Mouse (Mus musculus) embryonic facial prominence, embryonic 14.5 days (tissue): Measurements from ENCODE around the gene Cfap44. TPM values are rescaled to one million over a fixed set of nuclear protein-coding genes. Genes with fewer than 3 reads are reported as not detected.
"Not testable (repeated sequence)": the region's sequence is repeated elsewhere in the genome, so short reads cannot be mapped to it uniquely, and the experiment has no call there.

Source experiments
- ATAC-seq: fragments of 200-750 bp; cut with Nextera tagmentation; 2 replicates; pipeline ENCODE4 v1.8.0; 2017; ENCODE audit warnings: low read depth, moderate number of reproducible peaks, moderate TSS enrichment
- DNase-seq: peaks from one replicate; pipeline ENCODE4 v3.0.0-alpha.2; 2015; ENCODE audit warnings: low spot score
- H3K27ac ChIP-seq: fragments of 300-500 bp; sonication (generic); replicated peaks from 2 replicates; pipeline ENCODE4 v1.5.1; 2014; ENCODE audit warnings: low read depth, mild to moderate bottlenecking, low read length, moderate library complexity
- H3K27me3 ChIP-seq: fragments of 300-500 bp; sonication (generic); replicated peaks from 2 replicates; pipeline ENCODE4 v1.6.1; 2014; ENCODE audit warnings: low read length; ENCODE audit not compliant: control insufficient read depth, insufficient read depth
- H3K36me3 ChIP-seq: fragments of 300-500 bp; sonication (generic); 2 replicates; pipeline ENCODE4 v1.6.1; 2014; ENCODE audit warnings: low read length, mixed read lengths; ENCODE audit not compliant: control insufficient read depth, insufficient read depth
- H3K4me1 ChIP-seq: fragments of 300-500 bp; sonication (generic); 2 replicates; pipeline ENCODE4 v1.6.1; 2014; ENCODE audit warnings: antibody characterized with exemption, low read length; ENCODE audit not compliant: control insufficient read depth, insufficient read depth
- H3K4me2 ChIP-seq: fragments of 300-500 bp; sonication (generic); 2 replicates; pipeline ENCODE4 v1.6.1; 2014; ENCODE audit warnings: low read depth, mild to moderate bottlenecking, low read length, moderate library complexity, mixed read lengths
- H3K4me3 ChIP-seq: fragments of 300-500 bp; sonication (generic); 2 replicates; pipeline ENCODE4 v1.5.1; 2014; ENCODE audit warnings: low read depth, mild to moderate bottlenecking, low read length
- H3K9ac ChIP-seq: fragments of 300-500 bp; sonication (generic); 2 replicates; pipeline ENCODE4 v1.6.1; 2014; ENCODE audit warnings: low read depth, mild to moderate bottlenecking, low read length, moderate library complexity, mixed read lengths
- H3K9me3 ChIP-seq: fragments of 300-500 bp; sonication (generic); 2 replicates; pipeline ENCODE4 v1.6.1; 2016; ENCODE audit warnings: low read length; ENCODE audit not compliant: control insufficient read depth
- WGBS: fragments of 180-500 bp; shearing (Covaris S2); extraction: QIAGEN DNeasy Blood & Tissue Kit; methylation state at CpG from one replicate; pipeline ENCODE4 v1.1.7; 2014; 5-methylcytosine and 5-hydroxymethylcytosine counted together
- polyA plus RNA-seq: library from polyadenylated mRNA; unstranded; fragments of >200 nt; fragmentation: Nextera tagmentation; extraction: Ambion mirVana; gene quantifications from 2 replicates; pipeline ENCODE4 v1.2.1, GENCODE M21; 2014

Cfap44 gene
- polyA plus RNA-seq, 1 experiment from 2014 or later = 2.4 TPM

- Histone ChIP-seq H3K4me1 (no peaks in the 10 kb centered on the region), H3K4me2 (no peak overlapping the region), H3K9me3 (no peaks in the 10 kb centered on the region), H3K4me3 (no peak overlapping the region), H3K36me3 (no peaks in the 10 kb centered on the region), H3K27ac (no peak overlapping the region), H3K9ac (no peak overlapping the region), H3K27me3 (no peaks in the 10 kb centered on the region)
- no peak for DNase-seq
- ATAC-seq = no peak
- 57% methylated on average over 6 of the region's 6 CpGs for WGBS
Observed at GRCm38 (mm10) chr16:44410176-44410575, 15.6 kb downstream of the Cfap44 start.

- Histone ChIP-seq H3K9ac (no peak overlapping the region), H3K4me3 (no peak overlapping the region), H3K4me1 (0 out of 2 replicates have a peak, but pooled peaks cover 8% of the 10 kb centered on the region), H3K4me2 (peak overlapping the region; percentile 24; the same call in 1 of the 2 replicates), H3K36me3 (no peaks in the 10 kb centered on the region), H3K27me3 (no peaks in the 10 kb centered on the region), H3K27ac (no peak overlapping the region), H3K9me3 (no peaks in the 10 kb centered on the region)
- DNase-seq = peak; percentile 32
- no peak for ATAC-seq
- WGBS = 52% methylated on average over 8 of the region's 8 CpGs
Observed at GRCm38 (mm10) chr16:44417596-44417995, 23.0 kb downstream of the Cfap44 start.

GRCm38 (mm10) chr16:44421735-44422134, 27.1 kb downstream of the Cfap44 start:
- H3K36me3 ChIP-seq = no peaks in the 10 kb centered on the region
- WGBS = 84% methylated on average over 8 of the region's 8 CpGs

GRCm38 (mm10) chr16:44423499-44423898, 28.9 kb downstream of the Cfap44 start:
- no peak for ATAC-seq
- peak; percentile 39 for DNase-seq
- Histone ChIP-seq H3K36me3 (no peaks in the 10 kb centered on the region), H3K27ac (no peak overlapping the region), H3K4me2 (no peak overlapping the region), H3K4me1 (0 out of 2 replicates have a peak, but pooled peaks cover 2% of the 10 kb centered on the region), H3K9ac (no peak overlapping the region), H3K9me3 (no peaks in the 10 kb centered on the region), H3K27me3 (no peaks in the 10 kb centered on the region), H3K4me3 (no peak overlapping the region)
- WGBS = 42% methylated on average over 3 of the region's 3 CpGs

More at GRCm38 (mm10) chr16:44421735-44422134, 27.1 kb downstream of the Cfap44 start:
- Histone ChIP-seq H3K9me3 (no peaks in the 10 kb centered on the region), H3K4me1 (0 out of 2 replicates have a peak, but pooled peaks cover 8% of the 10 kb centered on the region), H3K4me3 (no peak overlapping the region), H3K4me2 (no peak overlapping the region), H3K27ac (no peak overlapping the region), H3K9ac (no peak overlapping the region), H3K27me3 (no peaks in the 10 kb centered on the region)
- DNase-seq = no peak
- no peak for ATAC-seq

- no peak overlapping the region for H3K4me2 ChIP-seq
- no peaks in the 10 kb centered on the region for H3K36me3 ChIP-seq
- no peak overlapping the region for H3K9ac ChIP-seq
- WGBS = 78% methylated on average over 4 of the region's 5 CpGs
- DNase-seq = peak; percentile 9
- ATAC-seq = no peak
- H3K9me3 ChIP-seq = no peaks in the 10 kb centered on the region
- H3K4me1 ChIP-seq = no peaks in the 10 kb centered on the region
- no peak overlapping the region for H3K4me3 ChIP-seq
- H3K27me3 ChIP-seq = no peaks in the 10 kb centered on the region
- no peak overlapping the region for H3K27ac ChIP-seq
Observed at GRCm38 (mm10) chr16:44428456-44428855, 33.9 kb downstream of the Cfap44 start.

- no peaks in the 10 kb centered on the region for H3K36me3 ChIP-seq
- 61% methylated on average over 7 of the region's 7 CpGs for WGBS
- DNase-seq (no peak), ATAC-seq (no peak)
- H3K4me2 ChIP-seq = no peak overlapping the region
- no peak overlapping the region for H3K4me3 ChIP-seq
- H3K9ac ChIP-seq = no peak overlapping the region
- H3K27ac ChIP-seq = no peak overlapping the region
- H3K9me3 ChIP-seq = no peaks in the 10 kb centered on the region
- H3K27me3 ChIP-seq = no peaks in the 10 kb centered on the region
- no peaks in the 10 kb centered on the region for H3K4me1 ChIP-seq
Observed at GRCm38 (mm10) chr16:44430021-44430420, 35.4 kb downstream of the Cfap44 start.

GRCm38 (mm10) chr16:44434931-44435330, 40.3 kb downstream of the Cfap44 start:
- Histone ChIP-seq H3K4me2 (no peak overlapping the region), H3K4me3 (no peak overlapping the region), H3K9ac (no peak overlapping the region), H3K9me3 (no peaks in the 10 kb centered on the region), H3K27me3 (no peaks in the 10 kb centered on the region), H3K4me1 (no peaks in the 10 kb centered on the region), H3K36me3 (no peaks in the 10 kb centered on the region), H3K27ac (no peak overlapping the region)
- DNase-seq (no peak), ATAC-seq (no peak)
- WGBS = 80% methylated on average over 7 of the region's 7 CpGs

- DNase-seq (peak; percentile 5), ATAC-seq (no peak)
- H3K4me2 ChIP-seq = no peak overlapping the region
- H3K9ac ChIP-seq = no peak overlapping the region
- no peak overlapping the region for H3K27ac ChIP-seq
- no peaks in the 10 kb centered on the region for H3K36me3 ChIP-seq
- WGBS = 66% methylated on average over 4 of the region's 4 CpGs
- no peak overlapping the region for H3K4me3 ChIP-seq
- no peaks in the 10 kb centered on the region for H3K27me3 ChIP-seq
- no peaks in the 10 kb centered on the region for H3K4me1 ChIP-seq
- H3K9me3 ChIP-seq = no peaks in the 10 kb centered on the region
Observed at GRCm38 (mm10) chr16:44435481-44435880, 40.9 kb downstream of the Cfap44 start.

GRCm38 (mm10) chr16:44441913-44442312, 47.3 kb downstream of the Cfap44 start:
- H3K27me3 ChIP-seq, H3K4me3 ChIP-seq, H3K27ac ChIP-seq, H3K9me3 ChIP-seq, DNase-seq, H3K4me2 ChIP-seq, H3K9ac ChIP-seq, H3K4me1 ChIP-seq, H3K36me3 ChIP-seq, ATAC-seq: not testable (repeated sequence)
- 95% methylated on average over 15 of the region's 15 CpGs for WGBS
